Mouse (Mus musculus): ENCODE data around the gene Sctr.

DNA sequence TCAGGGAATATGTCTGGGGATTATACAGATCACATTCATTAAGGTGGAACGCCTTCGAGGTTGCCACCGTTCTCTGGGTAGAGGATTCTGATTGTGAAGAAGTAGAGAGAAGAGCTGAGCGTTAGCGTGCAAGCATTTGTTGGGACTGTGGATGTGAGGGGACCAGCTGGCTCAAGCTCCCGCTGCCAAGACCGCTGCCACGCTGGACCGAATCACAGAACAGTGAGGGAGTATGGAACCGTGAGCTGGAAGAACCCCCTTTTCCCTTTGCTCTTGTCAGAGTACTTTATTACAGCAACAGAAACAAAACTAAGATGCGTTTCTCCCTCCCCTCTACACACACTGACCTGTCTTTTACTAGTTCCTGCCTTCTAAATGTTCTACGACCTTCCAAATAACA lies 5.9 kb downstream of the Sctr start:
- TF ChIP-seq CTCF (IDR thresholded peaks at IDR 0.05; ENCODE audit: borderline replicate concordance, insufficient read depth, low read depth, low read length) = no peak
- TF ChIP-seq POLR2A (IDR thresholded peaks at IDR 0.05; ENCODE audit: borderline replicate concordance, insufficient read depth, low read length) = no peak

Data from cerebellum, adult 2 months (tissue).